Mouse (Mus musculus): ENCODE data around the gene Foxp1. TPM values are rescaled to one million over a fixed set of nuclear protein-coding genes. Genes with fewer than 3 reads are reported as not detected.

Gene Foxp1
- polyA plus RNA-seq, 1 experiment, result 17.7 TPM

DNA sequence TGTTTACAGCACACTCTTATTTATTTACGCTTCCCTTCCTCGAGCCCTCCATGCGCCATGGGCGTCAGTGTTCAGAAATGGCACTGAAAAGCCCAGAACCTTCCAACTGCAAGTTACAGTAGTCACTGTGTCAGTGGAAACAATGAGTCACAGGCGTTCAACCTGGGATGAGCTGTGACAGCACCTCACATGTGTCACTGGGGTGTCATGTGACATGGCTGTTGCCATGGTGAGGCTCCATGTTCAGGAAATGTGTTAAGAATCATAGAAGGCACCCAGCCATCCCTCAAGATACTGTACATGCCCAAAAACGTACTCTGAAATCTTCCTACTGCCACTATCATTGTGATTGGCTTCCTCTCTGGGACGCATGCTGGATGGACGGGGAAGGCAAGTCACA is 101.9 kb downstream of the Foxp1 start:
- H3K4me2 ChIP-seq (ENCODE audit: low read depth), result no peak overlapping the region
- H3K27me3 ChIP-seq (ENCODE audit: control insufficient read depth, insufficient read depth, insufficient read length), result no peaks in the 10 kb centered on the region
- H3K79me2 ChIP-seq (ENCODE audit: control insufficient read depth, insufficient read depth), result no peaks in the 10 kb centered on the region
- H3ac ChIP-seq (ENCODE audit: control insufficient read depth, insufficient read length), result no peak overlapping the region
- no peak overlapping the region for H3K4me3 ChIP-seq
- H3K36me3 ChIP-seq (ENCODE audit: control insufficient read depth, insufficient read depth), result no peaks in the 10 kb centered on the region
- TF ChIP-seq POLR2A (IDR thresholded peaks at IDR 0.05; ENCODE audit: insufficient read length, low read depth), result no peak
- no peak for TF ChIP-seq MAX (IDR thresholded peaks at IDR 0.05; ENCODE audit: low read depth)
- no peak for TF ChIP-seq CEBPB (IDR thresholded peaks at IDR 0.05; ENCODE audit: insufficient read depth, poor library complexity, severe bottlenecking)
- TF ChIP-seq REST (IDR thresholded peaks at IDR 0.05; ENCODE audit: insufficient read depth, insufficient read length), result no peak
- no peak for TF ChIP-seq E2F4 (IDR thresholded peaks at IDR 0.05; ENCODE audit: insufficient read depth)
- TF ChIP-seq USF1 (IDR thresholded peaks at IDR 0.05; ENCODE audit: low read depth), result no peak
- no peak for TF ChIP-seq SRF (IDR thresholded peaks at IDR 0.05; ENCODE audit: control insufficient read depth, insufficient read length, low read depth)
- TF ChIP-seq TCF3 (IDR thresholded peaks at IDR 0.05; ENCODE audit: insufficient read length, low read depth), result no peak
- TF ChIP-seq TCF12 (IDR thresholded peaks at IDR 0.05; ENCODE audit: insufficient read depth, poor library complexity, severe bottlenecking), result no peak
- TF ChIP-seq MYOG (IDR thresholded peaks at IDR 0.05; ENCODE audit: control insufficient read depth in 1 of 3, insufficient read depth in 1 of 3, insufficient read length in 2 of 3, low read depth in 2 of 3), result no peak
- TF ChIP-seq MYOD1 (IDR thresholded peaks at IDR 0.05; ENCODE audit: control insufficient read depth in 1 of 3, insufficient read length in 2 of 3, low read depth in 2 of 3), result no peak
- TF ChIP-seq POLR2AphosphoS2 (IDR thresholded peaks at IDR 0.05; ENCODE audit: insufficient read length, low read depth), result no peak

DNA sequence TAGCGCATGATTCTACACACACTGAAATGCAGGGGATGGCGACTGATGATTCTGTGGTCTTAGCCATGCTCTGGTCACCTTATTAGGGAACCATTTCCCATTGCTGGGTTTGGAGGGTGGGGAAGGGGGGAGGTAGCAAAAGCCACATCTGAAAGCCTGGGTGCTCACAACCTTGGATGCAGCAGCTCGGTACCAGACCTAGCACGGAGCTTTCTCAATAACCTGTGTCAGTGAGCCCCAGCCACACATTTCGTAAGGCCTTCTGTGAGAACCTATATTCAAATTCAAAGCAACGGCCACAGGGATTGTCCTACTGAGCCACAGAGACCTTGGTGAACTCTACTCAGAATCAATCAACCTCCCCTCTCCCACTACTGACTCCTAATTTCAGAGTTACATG is 109.9 kb downstream of the Foxp1 start:
- Histone ChIP-seq H3K4me2 (ENCODE audit: low read depth) (no peak overlapping the region), H3K79me2 (ENCODE audit: control insufficient read depth, insufficient read depth) (no peaks in the 10 kb centered on the region), H3K27me3 (ENCODE audit: control insufficient read depth, insufficient read depth, insufficient read length) (no peaks in the 10 kb centered on the region), H3K4me3 (no peak overlapping the region), H3ac (ENCODE audit: control insufficient read depth, insufficient read length) (no peak overlapping the region), H3K36me3 (ENCODE audit: control insufficient read depth, insufficient read depth) (no peaks in the 10 kb centered on the region)
- TF ChIP-seq MYOD1 (IDR thresholded peaks at IDR 0.05; ENCODE audit: control insufficient read depth in 1 of 3, insufficient read length in 2 of 3, low read depth in 2 of 3) (no peak), TCF12 (IDR thresholded peaks at IDR 0.05; ENCODE audit: insufficient read depth, poor library complexity, severe bottlenecking) (no peak), CEBPB (IDR thresholded peaks at IDR 0.05; ENCODE audit: insufficient read depth, poor library complexity, severe bottlenecking) (no peak), REST (IDR thresholded peaks at IDR 0.05; ENCODE audit: insufficient read depth, insufficient read length) (no peak), TCF3 (IDR thresholded peaks at IDR 0.05; ENCODE audit: insufficient read length, low read depth) (no peak), MYOG (IDR thresholded peaks at IDR 0.05; ENCODE audit: control insufficient read depth in 1 of 3, insufficient read depth in 1 of 3, insufficient read length in 2 of 3, low read depth in 2 of 3) (no peak), SRF (IDR thresholded peaks at IDR 0.05; ENCODE audit: control insufficient read depth, insufficient read length, low read depth) (no peak), POLR2A (IDR thresholded peaks at IDR 0.05; ENCODE audit: insufficient read length, low read depth) (no peak), USF1 (IDR thresholded peaks at IDR 0.05; ENCODE audit: low read depth) (no peak), POLR2AphosphoS2 (IDR thresholded peaks at IDR 0.05; ENCODE audit: insufficient read length, low read depth) (no peak), E2F4 (IDR thresholded peaks at IDR 0.05; ENCODE audit: insufficient read depth) (no peak), MAX (IDR thresholded peaks at IDR 0.05; ENCODE audit: low read depth) (no peak)

- no peak overlapping the region for H3K4me3 ChIP-seq
- no peak overlapping the region for H3ac ChIP-seq (ENCODE audit: control insufficient read depth, insufficient read length)
- no peaks in the 10 kb centered on the region for H3K36me3 ChIP-seq (ENCODE audit: control insufficient read depth, insufficient read depth)
- no peak overlapping the region for H3K4me2 ChIP-seq (ENCODE audit: low read depth)
- no peaks in the 10 kb centered on the region for H3K79me2 ChIP-seq (ENCODE audit: control insufficient read depth, insufficient read depth)
- TF ChIP-seq MYOD1 (IDR thresholded peaks at IDR 0.05; ENCODE audit: control insufficient read depth in 1 of 3, insufficient read length in 2 of 3, low read depth in 2 of 3) (no peak), USF1 (IDR thresholded peaks at IDR 0.05; ENCODE audit: low read depth) (no peak), CEBPB (IDR thresholded peaks at IDR 0.05; ENCODE audit: insufficient read depth, poor library complexity, severe bottlenecking) (no peak), MAX (IDR thresholded peaks at IDR 0.05; ENCODE audit: low read depth) (no peak), TCF3 (IDR thresholded peaks at IDR 0.05; ENCODE audit: insufficient read length, low read depth) (no peak), TCF12 (IDR thresholded peaks at IDR 0.05; ENCODE audit: insufficient read depth, poor library complexity, severe bottlenecking) (no peak), E2F4 (IDR thresholded peaks at IDR 0.05; ENCODE audit: insufficient read depth) (no peak), POLR2AphosphoS2 (IDR thresholded peaks at IDR 0.05; ENCODE audit: insufficient read length, low read depth) (no peak), POLR2A (IDR thresholded peaks at IDR 0.05; ENCODE audit: insufficient read length, low read depth) (no peak), MYOG (IDR thresholded peaks at IDR 0.05; ENCODE audit: control insufficient read depth in 1 of 3, insufficient read depth in 1 of 3, insufficient read length in 2 of 3, low read depth in 2 of 3) (no peak), SRF (IDR thresholded peaks at IDR 0.05; ENCODE audit: control insufficient read depth, insufficient read length, low read depth) (no peak)
- no peaks in the 10 kb centered on the region for H3K27me3 ChIP-seq (ENCODE audit: control insufficient read depth, insufficient read depth, insufficient read length)
These were observed 112.9 kb downstream of the Foxp1 start for GRCm38 (mm10) chr6:99409602-99410001.

DNA sequence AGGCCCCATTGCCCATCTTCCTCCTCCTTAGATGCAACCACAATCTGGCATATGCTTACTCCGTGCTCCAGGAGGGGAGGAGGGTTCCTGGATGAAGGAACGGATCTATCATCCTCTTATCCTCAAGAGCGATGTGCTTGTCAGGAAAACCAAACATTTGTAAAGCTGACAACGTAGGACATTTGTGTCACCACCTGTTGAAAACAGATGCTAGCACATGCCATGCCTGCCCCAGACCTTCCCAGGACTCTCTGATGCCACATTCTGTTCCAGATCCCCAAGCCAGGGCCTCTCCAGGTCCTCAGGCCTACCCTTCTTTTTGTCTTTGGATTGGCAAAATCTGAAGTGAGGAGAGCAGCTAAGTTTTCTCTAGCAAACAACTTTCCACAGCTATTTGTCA is 113.6 kb downstream of the Foxp1 start:
- Histone ChIP-seq H3K27me3 (ENCODE audit: control insufficient read depth, insufficient read depth, insufficient read length) (no peaks in the 10 kb centered on the region), H3K4me3 (no peak overlapping the region), H3ac (ENCODE audit: control insufficient read depth, insufficient read length) (no peak overlapping the region), H3K79me2 (ENCODE audit: control insufficient read depth, insufficient read depth) (no peaks in the 10 kb centered on the region), H3K36me3 (ENCODE audit: control insufficient read depth, insufficient read depth) (no peaks in the 10 kb centered on the region), H3K4me2 (ENCODE audit: low read depth) (no peak overlapping the region)
- TF ChIP-seq TCF12 (IDR thresholded peaks at IDR 0.05; ENCODE audit: insufficient read depth, poor library complexity, severe bottlenecking) (peak; percentile 20), SRF (IDR thresholded peaks at IDR 0.05; ENCODE audit: control insufficient read depth, insufficient read length, low read depth) (no peak), MYOD1 (IDR thresholded peaks at IDR 0.05; ENCODE audit: control insufficient read depth in 1 of 3, insufficient read length in 2 of 3, low read depth in 2 of 3) (peak in 2 of 3 experiments; percentile 63 to 70), MYOG (IDR thresholded peaks at IDR 0.05; ENCODE audit: control insufficient read depth in 1 of 3, insufficient read depth in 1 of 3, insufficient read length in 2 of 3, low read depth in 2 of 3) (peak in 2 of 3 experiments; percentile 36 to 76)
